Mouse (Mus musculus) Patski (cell line): ENCODE results near the gene Gm17349. TPM values are rescaled to one million over a fixed set of nuclear protein-coding genes. Genes with fewer than 3 reads are reported as not detected.
A peak's percentile ranks its signal among the peaks of the same experiment; 100 is the strongest.

Experiments
- ATAC-seq: fragments of 100-300 bp; one replicate; pipeline ENCODE4 v1.8.0; 2021
- CTCF ChIA-PET: fragments of 350-600 bp; sonication (Branson Sonifier 250); formaldehyde crosslinking; loops from one replicate; lab custom pipeline; 2022; ENCODE audit warnings: inconsistent platforms; lab: Charles Lee
- POLR2A ChIA-PET: fragments of 350-600 bp; sonication (Branson Sonifier 250); formaldehyde crosslinking; loops from one replicate; lab custom pipeline; 2022; ENCODE audit warnings: antibody characterized with exemption, inconsistent platforms; lab: Charles Lee
- DNase-seq: peaks from one replicate; pipeline ENCODE4 v3.0.0-alpha.2; 2011; ENCODE audit warnings: low read depth, low spot score
- H3K27me3 ChIP-seq: fragments of 371-371 bp; one replicate; pipeline ENCODE4 v1.5.1; 2021
- CTCF ChIP-seq: fragments of 100-300 bp; IDR thresholded peaks from one replicate; pipeline ENCODE4 v1.5.1; 2021
- in situ Hi-C: fragments of 300-500 bp; cut with MboI; formaldehyde crosslinking; loops from 3 replicates; pipeline ENCODE4 v1.11.1; 2018; ENCODE audit warnings: low pct_unique_long_range_greater_than_20kb, mixed read lengths
- polyA plus RNA-seq: library from polyadenylated mRNA; unstranded; gene quantifications from one replicate; pipeline ENCODE4 v1.2.3, GENCODE M21; 2021

The Gm17349 gene
- polyA plus RNA-seq, 1 experiment from 2014 or later, result not detected

- in situ Hi-C loops, result no loop called here
- DNase-seq, result no peak
- ATAC-seq, result no peak
Observed at GRCm38 (mm10) chr15:99719865-99720264, 14.6 kb upstream of the Gm17349 start.

GRCm38 (mm10) chr15:99718461-99719021 lies 13.3 kb upstream of the Gm17349 start:
- ATAC-seq (no peak), DNase-seq (no peak)
- TF ChIP-seq CTCF, result no peak
- in situ Hi-C loops, result no loop called here
- no peaks in the 10 kb centered on the region for H3K27me3 ChIP-seq
- CTCF ChIA-PET, result no interaction called here
- POLR2A ChIA-PET, result no interaction called here

More at GRCm38 (mm10) chr15:99719865-99720264, 14.6 kb upstream of the Gm17349 start:
- no peak for TF ChIP-seq CTCF
- POLR2A ChIA-PET, result no interaction called here
- no peaks in the 10 kb centered on the region for H3K27me3 ChIP-seq
- CTCF ChIA-PET, result interaction anchor here (0.7 kb wide), 1 partner anchor 59 kb away, joined by 3 read pairs; no protein-coding TSS in a partner anchor

GRCm38 (mm10) chr15:99717386-99718334 lies 12.4 kb upstream of the Gm17349 start, which contains the start of gene Gpd1:
TSS of gene Gpd1 (plus strand) at chr15:99717515.
- DNase-seq (no peak), ATAC-seq (no peak)
- in situ Hi-C loops, result no loop called here
- TF ChIP-seq CTCF, result no peak
- ChIA-PET CTCF (no interaction called here), POLR2A (no interaction called here)
- no peaks in the 10 kb centered on the region for H3K27me3 ChIP-seq

GRCm38 (mm10) chr15:99716814-99717213 lies 11.5 kb upstream of the Gm17349 start:
- TF ChIP-seq CTCF, result no peak
- ChIA-PET POLR2A (no interaction called here), CTCF (no interaction called here)
- in situ Hi-C loops, result no loop called here
- ATAC-seq (no peak), DNase-seq (no peak)
- H3K27me3 ChIP-seq, result no peaks in the 10 kb centered on the region

- no peak for TF ChIP-seq CTCF
- ATAC-seq (no peak), DNase-seq (no peak)
- H3K27me3 ChIP-seq, result no peaks in the 10 kb centered on the region
- CTCF ChIA-PET, result interaction anchor here (2.2 to 2.8 kb wide), 2 partner anchors 8 to 10 kb away, joined by 16 to 17 read pairs; partner anchors contain the start of gene Gm17349
- in situ Hi-C loops, result no loop called here
- POLR2A ChIA-PET, result interaction anchor here (1.0 to 2.4 kb wide), 3 partner anchors 8 to 11 kb away, joined by 4 to 7 read pairs (median 5); partner anchors contain the start of gene Cox14
Observed at GRCm38 (mm10) chr15:99715982-99716746, 10.9 kb upstream of the Gm17349 start.

GRCm38 (mm10) chr15:99715361-99715865 lies 10.1 kb upstream of the Gm17349 start:
- DNase-seq, result peak; percentile 38
- CTCF ChIA-PET, result interaction anchor here (1.2 to 2.8 kb wide), 6 partner anchors 9 to 63 kb away, joined by 3 to 17 read pairs (median 6); partner anchors contain the start of gene Gm17349
- no peak for TF ChIP-seq CTCF

GRCm38 (mm10) chr15:99714858-99715257 lies 9.6 kb upstream of the Gm17349 start:
- no peak for ATAC-seq
- in situ Hi-C loops, result no loop called here
- ChIA-PET POLR2A (interaction anchor here (0.5 to 2.4 kb wide), 4 partner anchors 9 to 41 kb away, joined by 3 to 8 read pairs (median 6); partner anchors contain the start of gene Cox14), CTCF (interaction anchor here (0.7 to 2.8 kb wide), 7 partner anchors 8 to 64 kb away, joined by 3 to 17 read pairs (median 6); partner anchors contain the start of genes Cox14 and Gm17349)
- H3K27me3 ChIP-seq, result no peaks in the 10 kb centered on the region
- DNase-seq, result peak; percentile 34
- TF ChIP-seq CTCF, result no peak

More at GRCm38 (mm10) chr15:99715361-99715865, 10.1 kb upstream of the Gm17349 start:
- ATAC-seq, result peak; percentile 27
- POLR2A ChIA-PET, result interaction anchor here (0.5 to 2.4 kb wide), 4 partner anchors 8 to 40 kb away, joined by 3 to 7 read pairs (median 4); partner anchors contain the start of gene Cox14
- in situ Hi-C loops, result no loop called here
- no peaks in the 10 kb centered on the region for H3K27me3 ChIP-seq

- in situ Hi-C loops, result no loop called here
- DNase-seq (no peak), ATAC-seq (no peak)
- ChIA-PET CTCF (interaction anchor here (0.7 to 2.8 kb wide), 7 partner anchors 8 to 64 kb away, joined by 3 to 17 read pairs (median 6); partner anchors contain the start of genes Cox14 and Gm17349), POLR2A (interaction anchor here (1.2 to 2.4 kb wide), 2 partner anchors 10 to 12 kb away, joined by 7 to 8 read pairs; partner anchors contain the start of gene Cox14)
- H3K27me3 ChIP-seq, result no peaks in the 10 kb centered on the region
- no peak for TF ChIP-seq CTCF
Observed at GRCm38 (mm10) chr15:99714206-99714605, 8.9 kb upstream of the Gm17349 start.

GRCm38 (mm10) chr15:99713569-99713968 lies 8.3 kb upstream of the Gm17349 start:
- DNase-seq (no peak), ATAC-seq (no peak)
- H3K27me3 ChIP-seq, result no peaks in the 10 kb centered on the region
- TF ChIP-seq CTCF, result no peak
- ChIA-PET POLR2A (no interaction called here), CTCF (no interaction called here)
- in situ Hi-C loops, result no loop called here
